Mouse (Mus musculus) MEL (cell line): Measurements from ENCODE around the gene Ttll1. TPM values are rescaled to one million over a fixed set of nuclear protein-coding genes. Genes with fewer than 3 reads are reported as not detected.

Experiments
- DNase-seq: peaks from one replicate; pipeline ENCODE4 v3.0.0; 2011; ENCODE audit warnings: low read depth, low spot score
- H3K27ac ChIP-seq: 2 replicates; pipeline ENCODE4 v1.5.1; 2012; ENCODE audit warnings: low read depth, mild to moderate bottlenecking, control low read depth, low read length, moderate library complexity; ENCODE audit not compliant: control insufficient read depth
- H3K27me3 ChIP-seq, 2 experiments: fragments of 150-350 bp in 1 of 2; sonication (generic) in 1 of 2; 2 replicates each; pipeline ENCODE4 v1.6.1; 2012; ENCODE audit warnings: low read length in 2 of 2, mild to moderate bottlenecking in 2 of 2, improper control_type of control experiment in 1 of 2, moderate library complexity in 1 of 2; ENCODE audit not compliant: insufficient read depth in 2 of 2, control insufficient read depth in 1 of 2
- H3K36me3 ChIP-seq, 2 experiments: 2 replicates each; pipeline ENCODE4 v1.6.1; 2012 to 2014; ENCODE audit warnings: low read length in 2 of 2, improper control_type of control experiment in 1 of 2, inconsistent platforms in 1 of 2, mild to moderate bottlenecking in 1 of 2; ENCODE audit not compliant: insufficient read depth in 2 of 2, control insufficient read depth in 1 of 2
- H3K4me1 ChIP-seq, 2 experiments: fragments of 150-350 bp in 1 of 2; sonication (generic) in 1 of 2; 2 replicates each; pipeline ENCODE4 v1.6.1; 2012; ENCODE audit warnings: low read length in 2 of 2, improper control_type of control experiment in 1 of 2, mild to moderate bottlenecking in 1 of 2; ENCODE audit not compliant: insufficient read depth in 2 of 2, control insufficient read depth in 1 of 2
- H3K4me3 ChIP-seq, 2 experiments: fragments of 150-350 bp in 1 of 2; sonication (generic) in 1 of 2; 2 replicates each; pipeline ENCODE4 v1.5.1; 2012; ENCODE audit warnings: low read depth in 2 of 2, low read length in 2 of 2, mild to moderate bottlenecking in 2 of 2, moderate library complexity in 2 of 2, control low read depth in 1 of 2, improper control_type of control experiment in 1 of 2; ENCODE audit not compliant: control insufficient read depth in 1 of 2, insufficient read depth in 1 of 2
- H3K79me2 ChIP-seq: 2 replicates; pipeline ENCODE4 v1.6.1; 2012; ENCODE audit warnings: mild to moderate bottlenecking, low read length, moderate library complexity; ENCODE audit not compliant: control insufficient read depth, poor library complexity, insufficient read depth
- H3K9ac ChIP-seq: 2 replicates; pipeline ENCODE4 v1.6.1; 2012; ENCODE audit warnings: low read depth, mild to moderate bottlenecking, control low read depth, low read length, moderate library complexity; ENCODE audit not compliant: control insufficient read depth, poor library complexity, severe bottlenecking
- H3K9me3 ChIP-seq: fragments of 150-350 bp; sonication (generic); replicated peaks from 2 replicates; pipeline ENCODE4 v1.6.1; 2012; ENCODE audit warnings: mild to moderate bottlenecking, low read length, improper control_type of control experiment, moderate library complexity; ENCODE audit not compliant: insufficient read depth
- CTCF ChIP-seq, 3 experiments: IDR thresholded peaks in 2 of 3; conservative IDR thresholded peaks in 1 of 3; 2 replicates each; pipeline ENCODE4 v1.5.1; 2011 to 2012; ENCODE audit warnings: low read length in 3 of 3, low read depth in 2 of 3, mild to moderate bottlenecking in 2 of 3, improper control_type of control experiment in 1 of 3, inconsistent platforms in 1 of 3, mixed read lengths in 1 of 3, moderate library complexity in 1 of 3; ENCODE audit not compliant: control insufficient read depth in 1 of 3, insufficient read depth in 1 of 3, poor library complexity in 1 of 3, severe bottlenecking in 1 of 3
- ELF1 ChIP-seq: IDR thresholded peaks from 2 replicates; pipeline ENCODE4 v1.6.1; 2014; ENCODE audit warnings: low read depth, mild to moderate bottlenecking, inconsistent platforms, low read length, improper control_type of control experiment, moderate library complexity
- EP300 ChIP-seq, 2 experiments: IDR thresholded peaks; 2 replicates each; pipeline ENCODE4 v1.6.1; 2011; ENCODE audit warnings: improper control_type of control experiment in 2 of 2, low read length in 2 of 2, low read depth in 1 of 2, mild to moderate bottlenecking in 1 of 2
- ETS1 ChIP-seq: IDR thresholded peaks from 2 replicates; pipeline ENCODE4 v1.6.1; 2012; ENCODE audit warnings: low read depth, mild to moderate bottlenecking, inconsistent platforms, low read length, improper control_type of control experiment, moderate library complexity
- GABPA ChIP-seq: IDR thresholded peaks from 2 replicates; pipeline ENCODE4 v1.6.1; 2012; ENCODE audit warnings: low read depth, mild to moderate bottlenecking, inconsistent platforms, low read length, improper control_type of control experiment, moderate library complexity
- GATA1 ChIP-seq: IDR thresholded peaks from 2 replicates; pipeline ENCODE4 v1.6.1; 2011; ENCODE audit warnings: low read depth, low read length, improper control_type of control experiment
- MAFK ChIP-seq: IDR thresholded peaks from 2 replicates; pipeline ENCODE4 v1.6.1; 2011; ENCODE audit warnings: low read depth, mild to moderate bottlenecking, low read length, improper control_type of control experiment, borderline replicate concordance
- MAZ ChIP-seq: IDR thresholded peaks from 2 replicates; pipeline ENCODE4 v1.6.1; 2012; ENCODE audit warnings: low read depth, mild to moderate bottlenecking, inconsistent platforms, low read length, improper control_type of control experiment
- MEF2A ChIP-seq: IDR thresholded peaks from 2 replicates; pipeline ENCODE4 v1.6.1; 2014; ENCODE audit warnings: low read depth, mild to moderate bottlenecking, inconsistent platforms, low read length, improper control_type of control experiment; ENCODE audit not compliant: poor library complexity, insufficient replicate concordance, severe bottlenecking; ENCODE audit errors: extremely low read depth
- MXI1 ChIP-seq: IDR thresholded peaks from 2 replicates; pipeline ENCODE4 v1.6.1; 2011; ENCODE audit warnings: mild to moderate bottlenecking, low read depth, low read length, improper control_type of control experiment
- MYB ChIP-seq: IDR thresholded peaks from 2 replicates; pipeline ENCODE4 v1.6.1; 2011; ENCODE audit warnings: mild to moderate bottlenecking, low read depth, low read length, improper control_type of control experiment
- TAL1 ChIP-seq: IDR thresholded peaks from 2 replicates; pipeline ENCODE4 v1.6.1; 2012; ENCODE audit warnings: mild to moderate bottlenecking, inconsistent platforms, low read length, moderate library complexity, mixed read lengths
- TBP ChIP-seq: IDR thresholded peaks from 2 replicates; pipeline ENCODE4 v1.8.0; 2011; ENCODE audit warnings: low read depth, low read length, improper control_type of control experiment
- TCF12 ChIP-seq: IDR thresholded peaks from 2 replicates; pipeline ENCODE4 v1.6.1; 2014; ENCODE audit warnings: low read depth, mild to moderate bottlenecking, inconsistent platforms, low read length, improper control_type of control experiment, moderate library complexity
- polyA plus RNA-seq, 2 experiments: library from polyadenylated mRNA; stranded (reverse) in 1 of 2; unstranded in 1 of 2; fragments of >175 nt in 1 of 2; fragments of >200 nt in 1 of 2; gene quantifications; 2 replicates each; pipeline versions ENCODE4 v1.2.1 to v1.2.4; 2012; ENCODE audit warnings: low replicate concordance in 2 of 2, low read depth in 1 of 2; ENCODE audit not compliant: insufficient read length in 2 of 2, insufficient read depth in 1 of 2, missing spikeins in 1 of 2
- total RNA-seq: library from RNA; depleted of rRNA; stranded (reverse); fragments of 300-350 nt; gene quantifications from 2 replicates; pipeline ENCODE4 v1.2.3, GENCODE M21; 2012

Ttll1 gene
- total and polyA plus RNA-seq, 3 experiments = 3.4 to 14.1 TPM; not detected in 1

GRCm38 (mm10) chr15:83495195-83495594, 15.5 kb downstream of the Ttll1 start:
- H3K79me2 ChIP-seq = no peaks in the 10 kb centered on the region

GRCm38 (mm10) chr15:83494572-83494920, 16.1 kb downstream of the Ttll1 start:
- Histone ChIP-seq H3K27me3 (no peaks in the 10 kb centered on the region), H3K4me3 (no peak overlapping the region), H3K9ac (peak overlapping the region; percentile 2; the same call in 1 of the 2 replicates), H3K27ac (peak overlapping the region; percentile 45), H3K9me3 (no peaks in the 10 kb centered on the region), H3K36me3 (peaks cover 0 to 25% of the 10 kb centered on the region in 2 experiments; a peak in 2 of 4 replicates), H3K4me1 (peaks cover 19 to 40% of the 10 kb centered on the region in 2 experiments), H3K79me2 (no peaks in the 10 kb centered on the region)
- TF ChIP-seq TCF12 (no peak), MXI1 (0 out of 2 replicates have a peak, but pooled peaks have one; percentile 20)
- no peak for DNase-seq

More at GRCm38 (mm10) chr15:83495195-83495594, 15.5 kb downstream of the Ttll1 start:
- Histone ChIP-seq H3K27ac (peak overlapping the region; percentile 45), H3K4me1 (peaks cover 19 to 40% of the 10 kb centered on the region in 2 experiments), H3K27me3 (no peaks in the 10 kb centered on the region), H3K9me3 (no peaks in the 10 kb centered on the region), H3K36me3 (peaks cover 0 to 25% of the 10 kb centered on the region in 2 experiments; a peak in 2 of 4 replicates), H3K4me3 (no peak overlapping the region), H3K9ac (no peak overlapping the region; the same call in 1 of the 2 replicates)
- TF ChIP-seq ELF1 = no peak
- peak; percentile 70 for TF ChIP-seq ETS1
- no peak for TF ChIP-seq TBP
- no peak for TF ChIP-seq CTCF (IDR thresholded peaks at IDR 0.05 in 2 of 3, conservative IDR thresholded peaks at IDR 0.05 in 1 of 3; ENCODE audit: control insufficient read depth in 1 of 3, insufficient read depth in 1 of 3, low read depth in 2 of 3, low read length in 3 of 3, poor library complexity in 1 of 3, severe bottlenecking in 1 of 3)
- TF ChIP-seq EP300 (IDR thresholded peaks at IDR 0.05; ENCODE audit: low read depth in 1 of 2, low read length in 2 of 2) = peak; percentile 34 to 73; a peak in 2 of 4 replicates
- peak; percentile 57; the same call in 1 of the 2 replicates for TF ChIP-seq MAFK
- TF ChIP-seq GATA1 = 0 out of 2 replicates have a peak, but pooled peaks have one; percentile 18
- 0 out of 2 replicates have a peak, but pooled peaks have one; percentile 10 for TF ChIP-seq MEF2A
- TF ChIP-seq GABPA = peak; percentile 80
- TF ChIP-seq MAZ = 0 out of 2 replicates have a peak, but pooled peaks have one; percentile 33
- TF ChIP-seq TAL1 = peak; percentile 58
- TF ChIP-seq MYB = no peak
- peak; percentile 72 for TF ChIP-seq TCF12
- DNase-seq = peak; percentile 74
